Mouse (Mus musculus) cerebellum, postnatal 4 days (tissue): Measurements from ENCODE around the gene Trip4.

Experiments
- DNase-seq, 2 experiments: peaks; one replicate each; pipeline ENCODE4 v3.0.0; 2022; ENCODE audit warnings: low spot score in 2 of 2, mixed read lengths in 1 of 2

Gene Trip4

GRCm38 (mm10) chr9:65908394-65909300 lies at the start of gene Trip4, which contains the start of gene Csnk1g1:
Gene Trip4 (minus strand): TSS chr9:65908794.
Gene Csnk1g1 (plus strand): TSS chr9:65908924.
- peak; percentile 84 to 91 for DNase-seq

GRCm38 (mm10) chr9:65951082-65951587 lies 42.5 kb upstream of the Trip4 start:
- no peak for DNase-seq

- no peak for DNase-seq
Observed at GRCm38 (mm10) chr9:65937566-65937965, 29.0 kb upstream of the Trip4 start.

- DNase-seq, result no peak
Observed at GRCm38 (mm10) chr9:65929826-65930225, 21.2 kb upstream of the Trip4 start.

- no peak for DNase-seq
Observed at GRCm38 (mm10) chr9:65928456-65928855, 19.9 kb upstream of the Trip4 start.

GRCm38 (mm10) chr9:65917015-65917414 lies 8.4 kb upstream of the Trip4 start:
- DNase-seq, result no peak

GRCm38 (mm10) chr9:65913976-65914375 lies 5.4 kb upstream of the Trip4 start:
- DNase-seq, result no peak

- no peak for DNase-seq
Observed at GRCm38 (mm10) chr9:65909837-65910236, 1.2 kb upstream of the Trip4 start.

- DNase-seq, result peak; percentile 27 to 58
Observed at GRCm38 (mm10) chr9:65909301-65909801, 757 bp upstream of the Trip4 start.

- no peak for DNase-seq
Observed at GRCm38 (mm10) chr9:65903419-65903818, 5.2 kb downstream of the Trip4 start.

- no peak for DNase-seq
Observed at GRCm38 (mm10) chr9:65902879-65903278, 5.7 kb downstream of the Trip4 start.

GRCm38 (mm10) chr9:65896977-65897376 lies 11.6 kb downstream of the Trip4 start:
- DNase-seq, result no peak

GRCm38 (mm10) chr9:65891126-65891525 lies 17.5 kb downstream of the Trip4 start:
- no peak for DNase-seq

- DNase-seq, result peak; percentile 30 to 58
Observed at GRCm38 (mm10) chr9:65890143-65890628, 18.4 kb downstream of the Trip4 start, which contains the start of gene Pclaf. Gene Pclaf (plus strand): TSS chr9:65890237.

- peak; percentile 83 to 93 for DNase-seq
Observed at GRCm38 (mm10) chr9:65884564-65885315, 23.9 kb downstream of the Trip4 start.

- DNase-seq, result no peak
Observed at GRCm38 (mm10) chr9:65859656-65860055, 48.9 kb downstream of the Trip4 start.

- no peak for DNase-seq
Observed at GRCm38 (mm10) chr9:65850203-65850602, 58.4 kb downstream of the Trip4 start.

GRCm38 (mm10) chr9:65848154-65848553 lies 60.4 kb downstream of the Trip4 start:
- no peak for DNase-seq

- DNase-seq, result no peak
Observed at GRCm38 (mm10) chr9:65844421-65845165, 64.0 kb downstream of the Trip4 start.

GRCm38 (mm10) chr9:65839841-65840240 lies 68.8 kb downstream of the Trip4 start:
- no peak for DNase-seq

- DNase-seq, result no peak
Observed at GRCm38 (mm10) chr9:65836916-65837315, 71.7 kb downstream of the Trip4 start.
